Mouse (Mus musculus) limb, embryonic 10.5 days (tissue): ENCODE measurements around the gene Gxylt2. TPM values are rescaled to one million over a fixed set of nuclear protein-coding genes. Genes with fewer than 3 reads are reported as not detected.

Experiments
- DNase-seq: peaks from one replicate; pipeline ENCODE4 v3.0.0-alpha.2; 2017; ENCODE audit warnings: low spot score
- H3K27ac ChIP-seq: fragments of 300-500 bp; sonication (generic); 2 replicates; pipeline ENCODE4 v1.5.1; 2016; ENCODE audit warnings: mild to moderate bottlenecking
- H3K27me3 ChIP-seq: fragments of 300-500 bp; sonication (generic); 2 replicates; pipeline ENCODE4 v1.6.1; 2016; ENCODE audit warnings: low read depth, mild to moderate bottlenecking; ENCODE audit not compliant: poor library complexity, severe bottlenecking
- H3K36me3 ChIP-seq: fragments of 300-500 bp; sonication (generic); 2 replicates; pipeline ENCODE4 v1.6.1; 2016; ENCODE audit warnings: mild to moderate bottlenecking, moderate library complexity
- H3K4me1 ChIP-seq: fragments of 300-500 bp; sonication (generic); 2 replicates; pipeline ENCODE4 v1.6.1; 2016
- H3K4me3 ChIP-seq: fragments of 300-500 bp; sonication (generic); 2 replicates; pipeline ENCODE4 v1.5.1; 2016; ENCODE audit warnings: mild to moderate bottlenecking, moderate library complexity
- H3K9me3 ChIP-seq: fragments of 300-500 bp; sonication (generic); replicated peaks from 2 replicates; pipeline ENCODE4 v1.6.1; 2016; ENCODE audit warnings: mild to moderate bottlenecking
- WGBS: fragments of 180-500 bp; shearing (Covaris S2); methylation state at CpG from one replicate; pipeline ENCODE4 v1.1.7; 2016; 5-methylcytosine and 5-hydroxymethylcytosine counted together
- polyA plus RNA-seq: library from polyadenylated mRNA; unstranded; fragments of >200 nt; fragmentation: Nextera tagmentation; extraction: Ambion mirVana; gene quantifications from 2 replicates; pipeline ENCODE4 v1.2.1, GENCODE M21; 2016

Gene Gxylt2
- polyA plus RNA-seq, 1 experiment from 2014 or later = 4.4 TPM

DNA sequence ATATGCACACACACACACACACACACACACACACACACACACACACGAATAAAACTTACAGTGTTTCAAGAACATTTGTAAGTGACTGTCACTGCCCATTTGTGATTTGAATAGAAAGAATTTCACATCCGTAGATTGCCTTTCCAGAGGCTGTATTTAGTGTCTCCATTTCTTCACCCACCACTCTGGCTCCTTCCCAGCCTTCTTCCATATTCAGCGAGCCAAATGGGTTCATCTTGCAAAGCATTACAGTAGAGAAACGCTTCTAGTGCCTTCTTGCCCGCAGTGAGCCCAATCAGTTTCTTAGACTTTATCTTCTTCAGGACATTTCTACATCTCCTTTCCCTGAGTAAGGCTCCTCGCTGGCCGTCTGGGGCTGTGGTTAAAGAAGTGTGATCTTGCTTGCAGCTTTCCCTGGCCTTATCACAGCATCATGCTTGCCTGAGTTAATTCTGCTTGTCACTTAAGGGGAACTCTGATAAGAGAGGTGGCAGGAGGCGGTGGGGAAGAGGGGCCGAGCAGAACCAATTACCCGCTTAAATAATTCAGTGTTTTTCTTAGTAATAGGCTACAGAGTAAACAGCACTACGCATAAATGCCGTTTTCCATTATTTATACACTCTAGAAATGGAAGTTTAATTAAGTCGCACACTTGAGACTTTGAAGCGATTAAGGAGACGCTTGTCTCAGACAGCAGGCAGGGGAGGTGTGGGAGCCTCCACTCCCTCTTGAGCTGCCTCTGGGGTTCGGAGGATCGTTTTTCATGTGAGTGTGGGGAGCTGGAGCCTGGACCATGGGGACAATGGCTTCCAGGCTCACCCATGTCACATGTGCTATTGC is 16.6 kb downstream of the Gxylt2 start:
- no peaks in the 10 kb centered on the region for H3K9me3 ChIP-seq
- no peaks in the 10 kb centered on the region for H3K36me3 ChIP-seq
- H3K27ac ChIP-seq = no peak overlapping the region; the same call in 1 of the 2 replicates
- no peak overlapping the region for H3K4me3 ChIP-seq
- H3K27me3 ChIP-seq = no peaks in the 10 kb centered on the region
- WGBS = 52% methylated on average over 17 of the region's 17 CpGs
- peaks cover 38% of the 10 kb centered on the region for H3K4me1 ChIP-seq
- no peak for DNase-seq

DNA sequence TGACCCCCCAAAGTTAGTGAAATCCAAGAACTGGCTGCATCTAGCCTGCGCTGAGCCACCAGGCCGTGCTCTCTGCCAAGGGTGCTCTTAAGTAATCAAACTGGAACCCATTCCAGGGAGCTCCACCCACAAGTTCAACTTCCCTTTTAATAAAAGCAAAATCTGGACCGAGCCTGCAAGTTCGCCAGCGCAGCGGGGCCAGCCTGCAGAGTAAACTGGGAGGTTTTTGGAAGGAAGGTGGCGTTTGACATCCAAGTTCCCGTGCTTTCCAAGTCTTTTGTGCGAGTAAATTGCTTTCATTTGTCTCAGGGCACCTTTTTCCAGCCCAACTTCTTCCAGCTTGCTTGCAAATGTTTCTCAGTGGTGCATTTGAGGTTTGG is 27.5 kb downstream of the Gxylt2 start:
- H3K4me1 ChIP-seq = peaks cover 21% of the 10 kb centered on the region
- 81% methylated on average over 9 of the region's 9 CpGs for WGBS
- H3K9me3 ChIP-seq = no peaks in the 10 kb centered on the region
- no peak overlapping the region; the same call in 1 of the 2 replicates for H3K27ac ChIP-seq
- DNase-seq = no peak
- no peak overlapping the region for H3K4me3 ChIP-seq
- no peaks in the 10 kb centered on the region for H3K36me3 ChIP-seq
- no peaks in the 10 kb centered on the region for H3K27me3 ChIP-seq

DNA sequence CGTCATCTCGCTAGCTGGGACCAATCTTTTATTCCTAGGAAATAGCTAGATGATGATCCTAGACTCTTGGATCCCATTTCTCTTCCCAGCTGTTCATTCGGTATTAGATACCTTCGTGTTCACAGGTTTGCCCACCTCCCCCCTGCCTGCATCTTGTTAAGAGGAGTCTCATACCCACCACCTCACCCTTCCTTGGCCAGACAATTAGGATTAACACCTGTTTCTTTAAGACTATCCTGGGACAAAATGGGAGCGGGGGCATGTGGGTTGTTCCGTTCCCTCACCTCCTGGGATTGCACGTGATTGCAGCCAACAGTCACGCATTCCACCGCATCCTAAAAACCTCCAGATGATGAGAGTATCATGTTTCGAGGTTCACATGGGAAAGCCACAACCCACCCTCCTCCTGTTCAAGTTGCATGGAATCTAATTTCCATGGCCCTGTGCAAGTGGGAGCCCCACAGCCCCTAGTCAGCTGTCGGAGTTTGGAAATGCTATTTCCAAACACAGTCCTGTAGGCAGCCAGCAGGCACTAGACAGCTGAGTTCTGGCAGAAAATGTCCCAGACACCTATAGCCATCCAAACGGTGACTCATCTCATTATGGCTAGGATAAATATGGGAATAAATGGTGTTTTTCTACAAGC is 28.0 kb downstream of the Gxylt2 start:
- Histone ChIP-seq H3K27me3 (no peaks in the 10 kb centered on the region), H3K9me3 (no peaks in the 10 kb centered on the region), H3K4me1 (peaks cover 21% of the 10 kb centered on the region), H3K36me3 (no peaks in the 10 kb centered on the region), H3K4me3 (no peak overlapping the region), H3K27ac (no peak overlapping the region; the same call in 1 of the 2 replicates)
- peak; percentile 49 for DNase-seq
- WGBS = 52% methylated on average over 12 of the region's 12 CpGs

DNA sequence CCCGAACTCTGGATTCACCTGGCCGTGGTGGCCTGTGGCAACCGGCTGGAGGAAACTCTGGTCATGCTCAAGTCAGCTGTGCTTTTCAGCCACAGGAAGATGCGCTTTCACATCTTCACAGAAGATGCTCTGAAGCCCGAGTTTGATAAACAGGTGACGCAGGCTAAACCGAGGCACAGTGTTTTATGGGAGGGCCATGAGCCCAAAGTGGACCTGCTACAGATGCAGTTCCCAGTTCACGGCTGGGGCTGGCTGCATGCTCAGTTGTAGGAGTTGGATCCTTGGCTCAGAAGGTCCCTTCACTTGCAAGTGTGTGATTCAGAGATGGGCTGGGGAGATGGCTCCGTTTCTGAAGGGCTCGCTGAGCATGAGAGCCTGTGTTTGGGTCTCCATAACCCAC is 28.7 kb downstream of the Gxylt2 start:
- no peaks in the 10 kb centered on the region for H3K27me3 ChIP-seq
- 90% methylated on average over 10 of the region's 10 CpGs for WGBS
- DNase-seq = no peak
- no peaks in the 10 kb centered on the region for H3K36me3 ChIP-seq
- H3K4me1 ChIP-seq = peaks cover 21% of the 10 kb centered on the region
- H3K4me3 ChIP-seq = no peak overlapping the region
- H3K27ac ChIP-seq = no peak overlapping the region
- no peaks in the 10 kb centered on the region for H3K9me3 ChIP-seq

DNA sequence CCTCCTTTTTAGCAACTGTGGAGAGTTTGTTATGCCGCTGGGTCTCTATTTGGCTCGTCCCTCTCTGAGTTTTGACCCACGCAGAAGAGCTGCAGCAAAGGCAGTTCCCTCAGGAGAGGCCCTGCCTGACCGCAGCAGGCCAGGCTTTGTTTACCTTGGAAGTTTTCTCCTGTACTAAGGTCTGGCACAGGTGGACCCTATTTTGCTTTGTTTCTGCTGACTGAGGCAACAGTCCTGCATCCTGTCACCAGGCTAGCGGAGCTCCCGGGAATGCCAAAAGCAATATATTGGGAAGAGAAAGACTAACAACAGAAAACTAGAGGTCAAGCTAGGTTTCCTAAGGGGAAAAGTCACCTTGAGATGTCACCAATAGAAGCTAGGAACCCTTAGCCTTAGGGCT is 29.8 kb downstream of the Gxylt2 start:
- 85% methylated on average over 6 of the region's 6 CpGs for WGBS
- Histone ChIP-seq H3K4me1 (peaks cover 21% of the 10 kb centered on the region), H3K4me3 (no peak overlapping the region), H3K27ac (no peak overlapping the region), H3K9me3 (no peaks in the 10 kb centered on the region), H3K36me3 (no peaks in the 10 kb centered on the region), H3K27me3 (no peaks in the 10 kb centered on the region)
- no peak for DNase-seq

DNA sequence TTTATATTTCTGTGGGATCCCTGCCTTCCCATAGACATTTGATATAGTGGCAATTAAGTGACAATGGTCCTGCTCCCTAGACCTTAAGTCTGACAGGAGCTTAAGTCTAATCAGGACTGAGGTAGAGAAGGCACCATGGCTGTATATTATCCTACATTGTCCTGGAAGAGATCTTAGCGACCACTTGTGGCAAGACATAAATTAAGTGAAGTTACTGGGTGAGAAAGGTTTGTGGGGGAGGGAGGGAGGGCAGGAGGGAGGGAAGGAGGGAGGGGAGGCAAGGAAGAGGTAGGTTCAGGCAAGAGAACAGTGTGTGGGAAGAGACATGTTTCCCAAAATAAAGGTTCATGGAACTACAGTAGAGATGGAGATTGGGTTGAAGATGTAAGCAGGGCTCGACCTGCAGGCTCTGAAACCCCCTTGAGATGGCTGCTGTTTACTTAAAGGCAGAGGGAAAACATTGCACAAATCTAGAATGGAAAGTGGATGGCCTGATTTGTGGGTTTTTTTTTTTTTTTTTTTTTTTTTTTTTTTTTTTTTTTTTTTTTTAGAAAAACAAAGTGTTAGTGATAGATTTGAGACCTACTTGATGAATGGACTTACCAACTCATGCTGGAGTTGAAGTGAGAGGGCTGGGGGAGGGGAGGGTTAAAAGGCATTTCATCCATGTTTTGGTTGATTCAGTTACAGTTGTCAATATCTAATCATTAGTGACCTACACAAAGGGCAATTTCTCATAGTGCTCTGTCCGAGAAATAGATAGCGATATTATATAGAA is 54.1 kb downstream of the Gxylt2 start:
- 79% methylated on average over 4 of the region's 4 CpGs for WGBS
- no peaks in the 10 kb centered on the region for H3K27me3 ChIP-seq

DNA sequence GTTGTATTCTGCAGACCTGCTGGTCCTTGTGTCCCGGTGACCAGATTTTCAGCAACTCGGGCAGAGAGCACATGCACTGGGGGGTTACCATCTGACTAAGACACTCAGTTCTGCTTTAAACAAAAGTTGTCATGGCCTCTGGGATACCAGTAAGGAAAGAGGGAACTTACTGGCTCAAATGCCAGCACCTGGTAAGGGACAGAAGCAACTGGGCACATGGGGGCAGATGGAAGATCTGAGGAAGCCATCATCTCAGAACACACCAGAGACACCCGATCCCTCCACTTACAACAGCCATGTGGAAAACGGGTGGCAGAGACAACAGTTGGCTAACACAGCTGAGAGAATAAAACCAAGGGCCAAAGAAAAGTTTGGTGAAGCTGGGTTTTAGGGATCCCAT is 63.2 kb downstream of the Gxylt2 start:
- no peaks in the 10 kb centered on the region for H3K4me1 ChIP-seq
- 83% methylated on average over 4 of the region's 4 CpGs for WGBS
- no peak for DNase-seq
- no peak overlapping the region for H3K27ac ChIP-seq
- H3K4me3 ChIP-seq = no peak overlapping the region
- no peaks in the 10 kb centered on the region for H3K27me3 ChIP-seq
- no peaks in the 10 kb centered on the region for H3K9me3 ChIP-seq
- H3K36me3 ChIP-seq = no peaks in the 10 kb centered on the region

More for the DNA sequence above, 54.1 kb downstream of the Gxylt2 start:
- Histone ChIP-seq H3K27ac (no peak overlapping the region), H3K36me3 (no peaks in the 10 kb centered on the region), H3K9me3 (no peaks in the 10 kb centered on the region), H3K4me3 (no peak overlapping the region), H3K4me1 (no peaks in the 10 kb centered on the region)
- DNase-seq = no peak

DNA sequence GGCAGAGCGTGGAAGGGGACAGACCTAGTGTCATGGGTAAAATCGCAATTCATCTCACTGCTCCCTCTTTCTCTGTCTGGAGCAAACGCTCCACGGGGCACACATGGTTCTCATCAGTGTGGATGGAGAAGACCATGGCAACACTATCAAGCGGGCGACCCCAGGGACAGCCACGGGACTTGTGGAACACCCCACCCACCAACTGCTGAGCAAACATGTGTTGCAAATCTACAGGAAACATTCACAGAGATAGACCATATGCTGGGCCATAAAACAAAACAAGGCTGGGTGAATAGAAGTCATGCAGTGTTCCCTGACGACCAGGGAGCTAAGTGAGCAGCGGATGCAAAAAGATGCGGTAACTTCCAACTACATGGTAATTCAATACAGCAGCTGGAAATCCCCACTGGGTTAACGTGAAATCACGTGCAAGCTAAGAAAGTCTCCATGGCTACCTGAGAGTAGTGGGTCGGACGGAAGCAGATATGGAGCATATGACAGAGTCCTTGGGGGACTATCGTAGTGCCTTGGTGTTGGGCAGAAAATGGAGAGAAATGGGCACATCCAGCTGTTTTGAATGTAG is 71.5 kb downstream of the Gxylt2 start:
- Histone ChIP-seq H3K9me3 (no peaks in the 10 kb centered on the region), H3K36me3 (no peaks in the 10 kb centered on the region), H3K27ac (peak overlapping the region; percentile 3; the same call in 1 of the 2 replicates), H3K4me3 (no peak overlapping the region), H3K27me3 (no peaks in the 10 kb centered on the region), H3K4me1 (peaks cover 19% of the 10 kb centered on the region)
- 62% methylated on average over 15 of the region's 15 CpGs for WGBS
- peak; percentile 39 for DNase-seq

DNA sequence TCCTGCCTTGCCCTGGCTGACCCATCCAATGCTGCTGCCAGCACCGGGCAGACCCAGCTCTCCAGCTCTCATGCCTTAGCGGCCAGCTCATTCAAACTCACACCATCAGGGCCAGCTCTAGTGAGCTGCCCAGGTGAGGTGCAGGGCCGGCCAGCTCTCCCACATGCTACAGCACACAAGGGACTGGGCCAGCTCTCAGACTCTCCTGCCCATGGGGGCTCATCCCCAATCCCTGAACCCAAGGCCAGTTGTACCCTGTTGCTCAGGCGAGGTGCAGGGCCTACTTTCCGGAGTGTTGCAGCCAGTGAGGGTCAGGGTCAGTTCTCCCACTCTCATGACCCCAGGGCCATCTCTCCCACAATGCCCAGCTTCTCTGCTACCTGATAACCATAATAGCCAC is 74.1 kb downstream of the Gxylt2 start:
- H3K9me3 ChIP-seq = no peaks in the 10 kb centered on the region
- DNase-seq = no peak
- peaks cover 19% of the 10 kb centered on the region for H3K4me1 ChIP-seq
- H3K27me3 ChIP-seq = no peaks in the 10 kb centered on the region
- H3K27ac ChIP-seq = no peak overlapping the region
- H3K4me3 ChIP-seq = no peak overlapping the region
- H3K36me3 ChIP-seq = no peaks in the 10 kb centered on the region
- WGBS = 90% methylated on average over 5 of the region's 5 CpGs

DNA sequence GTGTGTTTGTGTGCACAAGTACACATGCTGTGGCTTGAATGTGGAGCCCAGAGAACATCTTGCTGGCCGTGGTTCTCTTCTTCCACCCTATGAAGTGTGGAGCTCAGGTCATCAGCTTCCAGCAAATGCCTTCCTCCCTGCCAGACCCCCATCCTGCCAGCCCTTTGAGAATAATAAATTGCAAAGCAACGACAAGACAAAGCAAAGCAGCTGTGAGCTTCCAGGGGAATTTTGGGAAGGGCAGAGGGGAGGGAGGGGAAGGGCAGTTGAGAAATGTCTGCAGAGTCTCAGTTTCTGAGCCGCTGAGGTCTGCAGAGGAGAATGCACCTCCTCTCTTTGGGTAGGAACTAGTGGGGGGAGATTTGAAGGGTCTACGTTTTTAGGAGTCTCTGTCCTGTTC is 75.9 kb downstream of the Gxylt2 start:
- Histone ChIP-seq H3K27ac (no peak overlapping the region), H3K9me3 (no peaks in the 10 kb centered on the region), H3K4me3 (no peak overlapping the region), H3K36me3 (peaks cover 5% of the 10 kb centered on the region; the same call in 1 of the 2 replicates), H3K4me1 (peaks cover 19% of the 10 kb centered on the region), H3K27me3 (no peaks in the 10 kb centered on the region)
- no peak for DNase-seq
- 27% methylated on average over 4 of the region's 4 CpGs for WGBS

DNA sequence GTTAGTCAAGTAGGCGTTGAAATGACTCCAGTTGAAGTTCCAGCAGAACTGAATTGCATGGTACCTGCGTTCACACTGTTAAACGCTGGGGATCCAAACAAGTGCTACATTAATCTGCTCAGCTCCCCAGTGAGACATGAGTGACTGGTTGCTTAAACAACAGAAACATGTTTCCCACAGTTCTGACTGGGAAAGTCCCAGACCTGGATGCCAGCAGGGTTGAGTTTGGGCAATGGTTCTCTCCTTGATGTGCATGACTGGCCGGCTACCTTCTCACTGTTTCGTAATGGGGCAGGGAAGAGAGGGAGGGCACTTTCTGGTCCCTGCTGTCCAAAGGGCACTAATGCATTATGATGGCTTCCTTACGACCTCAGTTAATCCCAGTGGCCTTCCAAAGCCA is 77.1 kb downstream of the Gxylt2 start:
- H3K27me3 ChIP-seq = no peaks in the 10 kb centered on the region
- WGBS = 85% methylated on average over 6 of the region's 6 CpGs
- no peaks in the 10 kb centered on the region for H3K9me3 ChIP-seq
- peaks cover 12% of the 10 kb centered on the region for H3K4me1 ChIP-seq
- no peak overlapping the region for H3K4me3 ChIP-seq
- no peak for DNase-seq
- H3K36me3 ChIP-seq = peaks cover 5% of the 10 kb centered on the region; the same call in 1 of the 2 replicates
- H3K27ac ChIP-seq = no peak overlapping the region

DNA sequence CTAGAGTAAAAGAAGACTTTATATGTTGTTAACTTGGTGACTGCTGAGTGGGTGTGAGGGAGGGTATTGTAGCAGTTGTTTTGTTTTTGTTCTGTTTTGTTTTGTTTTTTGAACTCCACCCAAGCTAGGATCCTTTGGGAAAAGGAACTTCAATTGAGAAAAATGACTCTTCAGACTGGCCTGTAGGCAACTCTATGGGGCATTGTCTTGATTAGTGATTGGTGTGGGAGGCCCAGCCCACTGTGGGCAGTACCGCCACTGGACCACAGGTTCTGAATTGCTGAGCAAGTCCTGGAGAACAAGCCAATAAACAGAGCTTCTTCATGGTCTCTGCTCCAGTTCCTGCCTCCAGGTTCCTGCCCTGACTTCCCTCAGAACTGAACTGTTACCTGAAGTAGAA is 83.2 kb downstream of the Gxylt2 start:
- Histone ChIP-seq H3K27ac (no peak overlapping the region), H3K36me3 (peaks cover 7% of the 10 kb centered on the region; the same call in 1 of the 2 replicates)

More for the DNA sequence above, 83.2 kb downstream of the Gxylt2 start:
- Histone ChIP-seq H3K27me3 (no peaks in the 10 kb centered on the region), H3K4me1 (peaks cover 4% of the 10 kb centered on the region; the same call in 1 of the 2 replicates), H3K9me3 (no peaks in the 10 kb centered on the region), H3K4me3 (no peak overlapping the region)
- DNase-seq = no peak
- 94% methylated on average over 1 of the region's 1 CpGs for WGBS
